Mouse (Mus musculus) liver, embryonic 12.5 days (tissue): ENCODE measurements around the gene Ptprn2. TPM values are rescaled to one million over a fixed set of nuclear protein-coding genes. Genes with fewer than 3 reads are reported as not detected.

Experiments
- ATAC-seq: fragments of 200-750 bp; cut with Nextera tagmentation; 2 replicates; pipeline ENCODE4 v1.8.0; 2017; ENCODE audit warnings: moderate number of reproducible peaks, mild to moderate bottlenecking, moderate library complexity
- H3K27ac ChIP-seq: fragments of 300-500 bp; sonication (generic); 2 replicates; pipeline ENCODE4 v1.5.1; 2016; ENCODE audit warnings: mild to moderate bottlenecking
- H3K27me3 ChIP-seq: fragments of 300-500 bp; sonication (generic); replicated peaks from 2 replicates; pipeline ENCODE4 v1.6.1; 2016; ENCODE audit warnings: mild to moderate bottlenecking, moderate library complexity
- H3K36me3 ChIP-seq: fragments of 300-500 bp; sonication (generic); 2 replicates; pipeline ENCODE4 v1.6.1; 2016; ENCODE audit warnings: mild to moderate bottlenecking, moderate library complexity
- H3K4me1 ChIP-seq: fragments of 300-500 bp; sonication (generic); 2 replicates; pipeline ENCODE4 v1.6.1; 2016
- H3K4me2 ChIP-seq: fragments of 300-500 bp; sonication (generic); 2 replicates; pipeline ENCODE4 v1.6.1; 2016; ENCODE audit warnings: mild to moderate bottlenecking, moderate library complexity
- H3K4me3 ChIP-seq: fragments of 300-500 bp; sonication (generic); 2 replicates; pipeline ENCODE4 v1.5.1; 2016; ENCODE audit warnings: mild to moderate bottlenecking, moderate library complexity
- H3K9ac ChIP-seq: fragments of 300-500 bp; sonication (generic); 2 replicates; pipeline ENCODE4 v1.6.1; 2016; ENCODE audit warnings: mild to moderate bottlenecking, moderate library complexity
- H3K9me3 ChIP-seq: fragments of 300-500 bp; sonication (generic); replicated peaks from 2 replicates; pipeline ENCODE4 v1.6.1; 2016; ENCODE audit warnings: mild to moderate bottlenecking, moderate library complexity
- WGBS: fragments of 180-500 bp; shearing (Covaris S2); methylation state at CpG from one replicate; pipeline ENCODE4 v1.1.7; 2016; ENCODE audit not compliant: insufficient replicate concordance; 5-methylcytosine and 5-hydroxymethylcytosine counted together
- polyA plus RNA-seq: library from polyadenylated mRNA; unstranded; fragments of >200 nt; fragmentation: Nextera tagmentation; extraction: Ambion mirVana; gene quantifications from 2 replicates; pipeline ENCODE4 v1.2.1, GENCODE M21; 2016

The Ptprn2 gene
- polyA plus RNA-seq, 1 experiment from 2014 or later: not detected

DNA sequence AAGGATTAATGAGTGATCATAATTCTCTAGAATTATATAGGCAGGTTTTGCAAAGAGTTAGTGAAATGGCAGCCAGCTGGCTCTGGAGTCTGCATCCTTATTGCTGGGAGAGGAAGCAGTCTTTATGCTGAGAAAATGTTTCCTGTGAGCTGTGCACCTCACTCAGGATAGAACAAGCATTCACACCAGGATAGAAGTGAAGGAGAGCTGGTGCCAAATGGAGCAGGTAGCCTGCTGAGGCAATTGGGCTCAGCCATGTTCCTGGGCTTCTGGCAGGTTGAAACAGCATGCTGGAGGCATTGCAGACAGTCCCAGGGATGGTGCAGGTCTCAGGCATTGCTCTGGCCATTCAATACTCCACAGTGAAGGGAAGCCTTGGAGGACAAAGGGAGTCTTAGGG, 47.8 kb downstream of the Ptprn2 start:
- H3K9ac ChIP-seq: no peak overlapping the region
- ATAC-seq: no peak

GRCm38 (mm10) chr12:116539305-116539704, 53.8 kb downstream of the Ptprn2 start:
- H3K9me3 ChIP-seq: no peaks in the 10 kb centered on the region
- H3K4me3 ChIP-seq: no peak overlapping the region
- no peaks in the 10 kb centered on the region for H3K27me3 ChIP-seq
- ATAC-seq: no peak
- H3K4me1 ChIP-seq: no peaks in the 10 kb centered on the region
- no peak overlapping the region for H3K4me2 ChIP-seq
- no peaks in the 10 kb centered on the region for H3K36me3 ChIP-seq
- no peak overlapping the region for H3K27ac ChIP-seq
- H3K9ac ChIP-seq: no peak overlapping the region
- 71% methylated on average over 1 of the region's 1 CpGs for WGBS

More for the DNA sequence above, 47.8 kb downstream of the Ptprn2 start:
- no peaks in the 10 kb centered on the region for H3K4me1 ChIP-seq
- H3K9me3 ChIP-seq: no peaks in the 10 kb centered on the region
- no peaks in the 10 kb centered on the region for H3K27me3 ChIP-seq
- no peak overlapping the region for H3K27ac ChIP-seq
- no peak overlapping the region for H3K4me3 ChIP-seq
- H3K36me3 ChIP-seq: no peaks in the 10 kb centered on the region
- no peak overlapping the region for H3K4me2 ChIP-seq

GRCm38 (mm10) chr12:116540608-116541007, 55.1 kb downstream of the Ptprn2 start:
- Histone ChIP-seq H3K9ac (no peak overlapping the region), H3K4me1 (no peaks in the 10 kb centered on the region), H3K4me2 (no peak overlapping the region), H3K9me3 (no peaks in the 10 kb centered on the region), H3K27ac (no peak overlapping the region), H3K4me3 (no peak overlapping the region), H3K36me3 (no peaks in the 10 kb centered on the region), H3K27me3 (no peaks in the 10 kb centered on the region)
- 80% methylated on average over 1 of the region's 1 CpGs for WGBS
- no peak for ATAC-seq

DNA sequence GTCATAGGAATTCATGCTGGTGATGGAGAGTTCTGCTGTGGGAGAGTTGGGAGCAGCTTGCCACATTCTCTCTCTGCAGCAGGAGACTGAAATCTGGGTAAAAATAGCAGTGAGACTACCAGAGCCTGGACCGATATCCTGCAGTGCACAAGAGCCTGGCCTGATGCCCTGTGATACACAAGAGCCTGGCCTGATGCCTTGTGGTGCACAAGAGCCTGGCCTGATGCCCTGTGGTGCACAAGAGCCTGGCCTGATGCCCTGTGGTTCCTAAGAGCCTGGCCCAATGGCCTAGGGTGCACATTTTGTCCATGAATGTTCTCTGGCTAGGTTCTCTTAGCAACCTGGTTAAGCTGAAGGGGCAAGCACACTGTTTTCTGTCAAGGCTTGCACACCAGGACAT, 64.5 kb downstream of the Ptprn2 start:
- no peak for ATAC-seq
- Histone ChIP-seq H3K4me1 (no peaks in the 10 kb centered on the region), H3K4me2 (no peak overlapping the region), H3K27ac (no peak overlapping the region), H3K9me3 (no peaks in the 10 kb centered on the region), H3K4me3 (no peak overlapping the region), H3K36me3 (no peaks in the 10 kb centered on the region), H3K27me3 (no peaks in the 10 kb centered on the region), H3K9ac (no peak overlapping the region)
- 84% methylated on average over 1 of the region's 1 CpGs for WGBS

DNA sequence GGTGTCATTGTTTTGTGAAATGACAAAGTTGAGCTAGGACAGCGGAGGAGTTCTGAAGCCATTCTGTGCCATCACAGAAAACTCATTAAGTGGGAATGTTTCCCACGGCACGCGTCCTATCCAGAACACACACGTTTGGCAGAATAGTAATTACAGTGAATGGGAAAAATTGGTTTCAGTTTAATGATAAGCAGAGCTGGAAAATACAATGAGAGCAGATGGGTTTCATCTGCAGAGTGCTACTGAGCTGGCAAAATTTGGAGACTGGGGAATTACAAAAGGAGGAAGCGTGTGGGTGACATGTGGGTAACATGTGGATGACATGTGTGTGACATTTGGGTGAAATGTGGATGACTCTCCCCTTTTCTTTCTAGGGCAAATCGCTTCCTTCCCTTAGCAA, 66.0 kb downstream of the Ptprn2 start:
- no peaks in the 10 kb centered on the region for H3K9me3 ChIP-seq
- H3K4me3 ChIP-seq: no peak overlapping the region
- H3K27ac ChIP-seq: no peak overlapping the region
- H3K36me3 ChIP-seq: no peaks in the 10 kb centered on the region
- H3K27me3 ChIP-seq: no peaks in the 10 kb centered on the region
- no peaks in the 10 kb centered on the region for H3K4me1 ChIP-seq
- WGBS: 73% methylated on average over 7 of the region's 7 CpGs
- H3K9ac ChIP-seq: no peak overlapping the region
- H3K4me2 ChIP-seq: no peak overlapping the region
- ATAC-seq: no peak

- H3K4me2 ChIP-seq: no peak overlapping the region
- WGBS: 59% methylated on average over 2 of the region's 2 CpGs
- H3K36me3 ChIP-seq: no peaks in the 10 kb centered on the region
- no peak overlapping the region for H3K27ac ChIP-seq
- ATAC-seq: no peak
- H3K4me1 ChIP-seq: no peaks in the 10 kb centered on the region
- no peak overlapping the region for H3K4me3 ChIP-seq
- no peaks in the 10 kb centered on the region for H3K9me3 ChIP-seq
- no peaks in the 10 kb centered on the region for H3K27me3 ChIP-seq
- no peak overlapping the region for H3K9ac ChIP-seq
Observed at GRCm38 (mm10) chr12:116552306-116552705, 66.8 kb downstream of the Ptprn2 start.

DNA sequence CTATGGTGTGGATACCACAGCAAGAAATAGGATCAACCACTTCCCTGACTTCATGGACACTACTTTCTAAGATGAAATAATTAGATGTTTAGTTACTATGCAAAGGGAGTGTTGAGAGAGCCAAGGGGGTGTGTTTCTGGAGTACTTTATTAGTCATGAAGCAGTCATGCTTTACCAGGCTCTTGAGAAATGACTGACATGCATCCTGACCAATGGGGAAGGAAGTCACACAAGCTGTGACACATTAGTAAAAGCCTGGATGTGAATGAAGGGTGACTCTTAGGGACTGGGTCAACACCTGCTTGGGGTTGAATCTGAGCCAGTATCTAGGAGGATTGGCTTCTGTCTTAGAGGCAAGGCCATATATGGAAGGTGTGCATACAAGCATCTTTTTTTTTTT, 67.8 kb downstream of the Ptprn2 start:
- Histone ChIP-seq H3K4me3 (no peak overlapping the region), H3K9ac (no peak overlapping the region), H3K4me2 (no peak overlapping the region), H3K27ac (no peak overlapping the region), H3K36me3 (no peaks in the 10 kb centered on the region), H3K9me3 (no peaks in the 10 kb centered on the region), H3K27me3 (no peaks in the 10 kb centered on the region), H3K4me1 (no peaks in the 10 kb centered on the region)
- ATAC-seq: no peak

DNA sequence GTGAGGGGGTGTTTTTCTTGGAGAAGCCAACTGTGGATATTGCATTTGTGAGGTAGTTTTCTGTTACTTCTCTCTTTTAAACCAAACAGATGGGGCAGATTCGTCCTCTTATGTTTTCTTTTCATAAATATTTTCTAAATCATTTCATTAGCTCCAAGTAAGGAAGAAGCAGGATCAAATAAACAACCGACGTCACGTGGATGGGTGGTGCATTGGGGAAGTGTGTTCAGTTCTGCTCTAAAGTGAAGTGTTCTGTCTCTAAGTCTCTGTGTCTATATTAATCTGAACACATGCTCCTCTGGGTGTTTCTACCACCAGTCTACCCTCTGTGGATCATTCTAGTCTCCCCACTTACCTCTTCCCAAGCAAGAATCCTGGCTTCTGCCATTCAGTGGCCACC, 70.4 kb downstream of the Ptprn2 start:
- Histone ChIP-seq H3K27me3 (no peaks in the 10 kb centered on the region), H3K36me3 (no peaks in the 10 kb centered on the region), H3K9me3 (no peaks in the 10 kb centered on the region), H3K9ac (no peak overlapping the region), H3K27ac (no peak overlapping the region), H3K4me2 (no peak overlapping the region), H3K4me1 (no peaks in the 10 kb centered on the region), H3K4me3 (no peak overlapping the region)
- 60% methylated on average over 4 of the region's 4 CpGs for WGBS
- no peak for ATAC-seq

DNA sequence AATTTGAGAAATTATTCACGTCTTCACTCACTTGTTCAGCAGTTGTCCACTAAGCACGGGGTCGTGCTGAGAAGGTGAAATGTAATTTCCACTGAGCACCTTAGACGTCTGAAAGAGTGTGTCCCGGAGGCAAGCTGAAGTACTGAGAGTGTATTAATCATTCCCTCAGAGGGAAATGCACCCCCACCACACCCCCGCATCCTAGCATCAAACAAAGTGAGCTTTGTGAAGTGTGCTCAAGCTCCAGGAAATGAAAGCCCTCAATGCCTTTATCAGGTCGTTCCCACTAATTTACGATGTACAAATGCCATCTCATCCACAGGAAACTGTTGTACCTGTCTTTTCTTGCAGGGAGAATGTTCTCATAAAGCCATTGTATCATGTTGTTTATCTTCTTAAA, 78.9 kb downstream of the Ptprn2 start:
- no peak for ATAC-seq
- no peak overlapping the region for H3K27ac ChIP-seq
- WGBS: 70% methylated on average over 8 of the region's 8 CpGs
- H3K9me3 ChIP-seq: no peaks in the 10 kb centered on the region
- no peak overlapping the region for H3K9ac ChIP-seq
- no peaks in the 10 kb centered on the region for H3K36me3 ChIP-seq
- no peaks in the 10 kb centered on the region for H3K27me3 ChIP-seq
- H3K4me1 ChIP-seq: no peaks in the 10 kb centered on the region
- H3K4me3 ChIP-seq: no peak overlapping the region
- no peak overlapping the region for H3K4me2 ChIP-seq

GRCm38 (mm10) chr12:116566672-116567071, 81.2 kb downstream of the Ptprn2 start:
- H3K4me1 ChIP-seq: no peaks in the 10 kb centered on the region
- H3K4me2 ChIP-seq: no peak overlapping the region
- no peak for ATAC-seq
- no peaks in the 10 kb centered on the region for H3K9me3 ChIP-seq
- H3K27ac ChIP-seq: no peak overlapping the region
- 48% methylated on average over 1 of the region's 1 CpGs for WGBS
- no peak overlapping the region for H3K9ac ChIP-seq
- no peaks in the 10 kb centered on the region for H3K36me3 ChIP-seq
- no peak overlapping the region for H3K4me3 ChIP-seq
- no peaks in the 10 kb centered on the region for H3K27me3 ChIP-seq

DNA sequence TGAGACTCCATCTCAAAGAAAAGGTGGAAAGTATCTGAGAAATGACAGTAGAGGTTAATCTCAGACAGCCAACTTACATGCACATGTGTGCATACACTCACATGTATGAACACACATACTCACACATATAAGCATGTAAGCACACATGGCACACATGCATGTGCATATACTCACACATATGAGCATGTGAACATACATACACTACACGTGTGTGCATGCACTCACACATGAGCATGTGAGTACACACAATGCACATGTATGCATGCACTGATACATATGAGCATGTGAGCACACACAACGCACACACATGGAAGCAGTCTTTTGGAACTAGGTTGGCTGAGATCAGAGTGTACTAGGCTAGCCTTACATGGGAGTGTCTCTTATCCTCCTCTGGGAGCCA, 81.7 kb downstream of the Ptprn2 start:
- WGBS: 65% methylated on average over 2 of the region's 2 CpGs
- no peaks in the 10 kb centered on the region for H3K27me3 ChIP-seq

GRCm38 (mm10) chr12:116569568-116569967, 84.0 kb downstream of the Ptprn2 start:
- H3K9ac ChIP-seq: no peak overlapping the region
- no peaks in the 10 kb centered on the region for H3K36me3 ChIP-seq
- 44% methylated on average over 1 of the region's 1 CpGs for WGBS
- H3K4me3 ChIP-seq: no peak overlapping the region
- H3K27me3 ChIP-seq: no peaks in the 10 kb centered on the region
- H3K4me1 ChIP-seq: no peaks in the 10 kb centered on the region
- no peaks in the 10 kb centered on the region for H3K9me3 ChIP-seq
- no peak overlapping the region for H3K4me2 ChIP-seq
- no peak for ATAC-seq
- H3K27ac ChIP-seq: no peak overlapping the region

More for the DNA sequence above, 81.7 kb downstream of the Ptprn2 start:
- Histone ChIP-seq H3K4me2 (no peak overlapping the region), H3K4me1 (no peaks in the 10 kb centered on the region), H3K4me3 (no peak overlapping the region), H3K9ac (no peak overlapping the region), H3K27ac (no peak overlapping the region), H3K9me3 (no peaks in the 10 kb centered on the region), H3K36me3 (no peaks in the 10 kb centered on the region)
- no peak for ATAC-seq

- H3K27ac ChIP-seq: no peak overlapping the region
- no peak overlapping the region for H3K9ac ChIP-seq
- ATAC-seq: no peak
- no peaks in the 10 kb centered on the region for H3K9me3 ChIP-seq
- no peaks in the 10 kb centered on the region for H3K36me3 ChIP-seq
- H3K4me3 ChIP-seq: no peak overlapping the region
- 59% methylated on average over 5 of the region's 5 CpGs for WGBS
- no peak overlapping the region for H3K4me2 ChIP-seq
- H3K4me1 ChIP-seq: no peaks in the 10 kb centered on the region
- no peaks in the 10 kb centered on the region for H3K27me3 ChIP-seq
Observed at GRCm38 (mm10) chr12:116574102-116574501, 88.6 kb downstream of the Ptprn2 start.
